Mouse (Mus musculus) 416B (cell line): ENCODE data around the gene Gtf3c1.

Source experiments
- DNase-seq: peaks from one replicate; pipeline ENCODE4 v3.0.0; 2011; ENCODE audit warnings: low read depth

Gene Gtf3c1

GRCm38 (mm10) chr7:125707186-125707585 lies 394 bp downstream of the Gtf3c1 start:
- DNase-seq, result no peak

GRCm38 (mm10) chr7:125702791-125703190 lies 4.8 kb downstream of the Gtf3c1 start:
- DNase-seq, result no peak

DNA sequence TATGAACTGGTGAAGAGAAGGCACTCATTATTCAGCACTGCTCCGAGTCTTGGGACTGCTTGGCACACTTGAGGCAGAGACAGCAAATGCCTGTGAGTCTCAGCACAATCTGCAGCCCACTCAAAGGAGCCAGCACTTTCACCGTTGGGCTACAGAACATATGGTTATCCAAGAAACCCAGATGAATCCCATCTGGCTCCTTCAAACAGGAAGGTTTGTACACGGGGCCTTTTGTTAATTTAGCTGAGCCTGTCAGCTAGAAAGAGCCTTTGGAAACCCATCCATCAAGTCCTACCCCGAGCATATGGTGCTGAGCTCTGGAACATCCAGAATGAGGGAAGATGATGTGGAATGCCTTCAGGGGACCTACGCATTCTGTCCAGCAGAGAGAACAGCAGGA lies 13.5 kb downstream of the Gtf3c1 start:
- DNase-seq, result no peak

GRCm38 (mm10) chr7:125690516-125690915 lies 17.1 kb downstream of the Gtf3c1 start:
- no peak for DNase-seq

DNA sequence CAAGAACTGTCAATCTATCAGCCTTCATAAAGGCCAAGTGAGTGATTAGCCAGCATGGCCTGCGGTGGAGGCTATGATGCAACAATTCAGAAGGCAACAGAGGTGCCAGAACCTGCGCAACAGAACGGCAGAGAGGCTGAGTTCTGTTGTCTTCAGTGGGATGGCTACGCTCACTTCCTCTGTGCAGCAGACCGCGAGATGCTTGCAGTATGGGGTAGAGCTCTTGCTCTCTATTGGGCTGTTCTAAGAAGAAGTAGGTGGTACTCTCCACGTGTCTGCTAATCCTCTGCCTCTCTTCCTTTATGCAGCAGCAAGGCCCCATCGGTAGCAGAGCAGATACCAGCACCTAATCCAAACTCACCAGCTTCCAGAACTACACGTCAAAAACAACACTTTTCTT lies 27.6 kb downstream of the Gtf3c1 start:
- DNase-seq, result peak; percentile 10

DNA sequence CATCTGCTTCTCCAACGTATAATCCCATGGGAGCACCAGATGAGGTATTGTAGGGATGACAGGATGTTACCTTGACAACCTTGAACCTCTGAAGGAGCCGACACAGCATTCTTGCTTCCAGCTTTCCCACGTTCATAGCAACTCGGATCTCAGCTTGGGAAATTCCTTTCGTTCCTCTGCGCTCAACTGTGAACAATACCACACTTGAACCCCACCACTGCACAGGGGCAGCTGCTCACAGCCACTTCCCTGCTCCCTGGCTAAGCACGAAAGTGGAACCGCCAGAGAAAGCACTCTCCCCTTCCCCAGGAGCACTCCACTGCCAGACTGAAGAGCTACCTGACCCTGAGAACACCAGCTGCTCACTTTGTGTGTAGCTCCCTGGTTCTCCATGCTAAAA lies 28.8 kb downstream of the Gtf3c1 start:
- no peak for DNase-seq

- DNase-seq, result peak; percentile 50
Observed at GRCm38 (mm10) chr7:125674916-125675315, 32.7 kb downstream of the Gtf3c1 start.

DNA sequence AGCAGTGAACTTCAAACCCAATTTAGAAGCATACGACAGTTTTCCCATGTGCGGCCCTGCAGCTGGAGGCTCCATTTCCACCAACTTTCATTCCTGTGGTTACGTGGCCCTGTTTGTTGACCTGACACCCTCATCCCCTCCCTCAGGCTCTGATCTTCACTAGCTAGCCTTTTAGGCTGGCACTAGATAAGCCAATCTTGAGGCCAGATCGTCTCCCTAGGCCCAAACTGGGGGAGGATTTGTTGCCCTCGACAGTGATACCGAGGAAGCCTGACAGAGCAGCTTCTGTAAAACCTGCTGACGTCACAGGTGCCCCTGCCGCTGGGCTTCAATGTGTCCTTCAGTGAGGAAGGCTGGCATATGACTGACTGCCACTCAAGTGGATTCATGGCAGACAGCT lies 36.2 kb downstream of the Gtf3c1 start:
- no peak for DNase-seq

- no peak for DNase-seq
Observed at GRCm38 (mm10) chr7:125670865-125671264, 36.7 kb downstream of the Gtf3c1 start.

- DNase-seq, result no peak
Observed at GRCm38 (mm10) chr7:125663654-125664053, 43.9 kb downstream of the Gtf3c1 start.

GRCm38 (mm10) chr7:125657511-125657910 lies 50.1 kb downstream of the Gtf3c1 start:
- DNase-seq, result no peak

DNA sequence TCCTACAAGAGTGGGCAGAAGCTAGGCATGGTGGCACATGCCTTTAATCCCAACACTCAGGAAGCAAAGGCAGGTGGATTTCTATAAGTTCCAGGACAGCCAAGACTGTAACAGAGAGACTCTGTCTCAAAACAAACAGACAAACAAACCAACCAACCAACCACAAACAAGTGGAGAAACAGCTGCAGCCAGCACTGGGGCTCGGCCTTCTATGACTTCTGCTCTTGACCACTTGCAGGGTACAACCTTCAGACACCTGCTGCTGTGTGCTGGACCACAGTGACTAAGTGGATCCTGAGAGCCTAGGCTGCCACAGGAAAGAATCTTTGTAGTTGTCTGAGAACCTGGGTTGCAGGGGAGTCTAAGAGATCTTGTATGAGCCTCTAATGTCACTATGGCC lies 58.6 kb downstream of the Gtf3c1 start:
- no peak for DNase-seq

DNA sequence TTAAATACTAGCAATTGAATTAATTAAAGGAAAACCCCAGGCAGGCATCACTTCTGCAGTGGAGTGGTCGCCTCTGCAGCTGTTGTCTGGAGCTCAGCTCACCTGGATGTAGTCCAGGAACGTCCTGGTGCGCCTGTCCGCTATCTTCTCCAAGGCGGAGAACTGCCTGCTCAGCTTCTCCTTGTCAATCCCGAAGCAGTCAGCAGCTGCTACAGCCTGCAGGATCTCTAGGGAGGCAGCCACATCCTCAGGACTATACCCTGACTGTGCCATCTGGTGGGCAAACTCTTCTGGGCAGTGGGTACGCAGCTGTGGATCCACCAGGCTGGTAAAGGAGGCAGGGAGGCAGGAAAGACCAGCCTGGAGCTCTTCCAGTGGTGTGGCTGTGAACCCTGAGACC lies 62.2 kb downstream of the Gtf3c1 start:
- DNase-seq, result no peak

- DNase-seq, result peak; percentile 93
Observed at GRCm38 (mm10) chr7:125643880-125644279, 63.7 kb downstream of the Gtf3c1 start.

GRCm38 (mm10) chr7:125638870-125639386 lies 68.7 kb downstream of the Gtf3c1 start:
- peak; percentile 69 for DNase-seq

- no peak for DNase-seq
Observed at GRCm38 (mm10) chr7:125638376-125638775, 69.2 kb downstream of the Gtf3c1 start.

- DNase-seq, result no peak
Observed at GRCm38 (mm10) chr7:125637220-125638140, 70.1 kb downstream of the Gtf3c1 start.

DNA sequence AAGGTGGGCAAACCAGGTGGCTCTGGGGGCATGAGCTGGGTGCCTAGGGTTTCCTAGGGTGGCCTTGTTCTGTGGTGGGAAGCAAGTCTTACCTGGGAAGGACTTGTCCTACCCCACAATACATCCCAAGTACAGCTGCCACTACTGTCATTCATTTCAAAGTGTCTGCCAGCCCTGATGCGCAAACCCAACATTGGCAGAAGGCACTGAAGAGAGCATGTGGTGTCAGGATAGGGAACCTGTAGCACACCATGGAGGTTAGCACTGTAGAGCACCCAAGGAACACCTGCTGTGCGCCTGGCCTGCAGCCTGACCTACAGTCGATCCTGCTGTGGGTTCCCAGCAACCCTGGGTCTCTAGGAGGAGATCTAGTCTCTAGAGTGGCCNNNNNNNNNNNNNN lies 76.6 kb downstream of the Gtf3c1 start:
- DNase-seq, result no peak

GRCm38 (mm10) chr7:125630317-125630716 lies 77.3 kb downstream of the Gtf3c1 start:
- peak; percentile 94 for DNase-seq

DNA sequence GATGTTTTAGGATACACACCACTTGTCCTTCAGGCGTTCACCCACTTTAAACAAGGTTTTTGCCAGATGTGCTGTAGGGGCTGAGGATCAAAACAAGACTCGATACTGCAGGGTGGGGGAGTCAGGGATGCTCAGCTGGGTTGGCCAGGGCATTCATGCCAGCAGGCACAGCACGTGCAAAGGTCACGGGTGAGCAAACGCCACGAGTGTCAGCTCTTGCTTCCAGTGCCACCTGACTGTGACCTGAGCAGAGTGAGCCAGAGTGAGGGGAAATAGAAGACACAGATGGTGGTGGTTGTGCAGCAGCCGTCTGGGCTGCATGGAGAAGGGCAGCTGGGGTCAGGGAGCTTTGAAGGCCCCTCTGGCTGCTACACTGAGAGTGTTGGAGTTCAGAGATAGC lies 81.8 kb downstream of the Gtf3c1 start:
- no peak for DNase-seq

- no peak for DNase-seq
Observed at GRCm38 (mm10) chr7:125625219-125625618, 82.4 kb downstream of the Gtf3c1 start.

DNA sequence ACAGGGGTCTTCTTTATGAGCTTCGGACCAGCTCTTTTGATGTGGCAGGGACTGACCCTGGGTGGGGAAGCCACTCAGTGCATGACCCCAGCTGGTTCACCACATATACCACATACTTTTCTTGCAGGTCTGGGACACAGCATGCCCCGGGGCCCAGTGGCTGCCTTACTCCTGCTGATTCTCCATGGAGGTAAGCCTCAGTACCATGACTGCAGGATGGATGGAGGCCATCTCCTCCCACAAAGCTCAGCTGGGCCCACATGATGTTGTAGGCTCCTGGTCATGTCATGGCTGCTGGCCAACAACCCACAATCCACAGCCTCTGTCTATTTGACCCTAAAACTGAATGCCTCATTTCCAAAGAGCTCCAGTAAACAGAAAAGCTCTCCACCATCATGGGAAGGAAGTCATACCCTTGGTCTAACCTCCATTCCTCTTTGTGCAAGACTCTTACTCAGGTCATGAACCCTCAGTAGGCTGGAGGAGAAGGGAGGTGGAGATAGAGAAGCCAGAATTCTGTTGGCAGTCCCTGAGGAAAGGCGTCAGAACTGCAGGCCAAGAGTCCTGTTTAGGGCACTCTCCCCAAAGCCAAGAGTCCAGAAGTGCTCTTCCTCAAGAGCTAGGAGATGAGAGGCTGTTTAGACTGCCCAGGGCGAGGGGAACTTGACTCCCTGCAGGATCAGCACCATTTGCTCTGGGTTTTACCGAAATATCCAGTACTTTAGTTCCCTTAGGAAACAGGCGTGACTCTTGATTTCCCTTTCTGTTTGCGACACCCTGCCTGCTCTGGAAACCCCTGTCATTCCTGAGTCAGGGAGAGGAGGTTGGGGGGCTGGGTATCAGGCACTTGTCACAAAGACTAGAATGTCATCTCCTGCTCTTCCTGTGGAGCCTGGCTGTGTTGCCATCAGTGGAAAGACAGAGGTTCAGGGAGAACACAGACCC lies 84.6 kb downstream of the Gtf3c1 start:
- DNase-seq, result peak; percentile 30

DNA sequence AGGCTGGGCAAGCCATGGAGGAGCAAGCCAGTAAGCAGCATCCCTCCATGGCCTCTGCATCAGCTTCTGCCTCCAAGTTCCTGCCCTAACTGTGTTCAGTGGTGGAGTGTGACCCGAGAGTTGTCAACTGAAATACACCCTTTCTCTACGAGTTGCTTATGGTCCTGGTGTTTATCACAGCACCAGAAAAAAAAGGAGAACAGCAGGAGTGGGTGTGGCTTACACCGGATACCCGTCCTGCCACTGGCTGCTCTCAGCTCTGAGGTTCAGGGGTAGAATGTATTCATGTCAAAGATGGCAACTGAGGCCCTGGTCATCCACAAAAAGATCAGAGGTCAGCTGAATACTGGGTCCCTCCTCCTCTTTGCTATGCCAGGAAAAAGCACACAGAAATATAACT lies 87.5 kb downstream of the Gtf3c1 start:
- DNase-seq, result no peak
